In genomic region chr6:19338470-19338869, GRCm38 (mm10) we compare ENCODE assay signal across 17 mouse cellular contexts.
"Had no signal": no experiment of that assay in that cellular context is flagged by ENCODE, and none has a peak within 500 bp of the region (broad histone marks: within the 10 kb centered on the region; RNA-seq: fewer than 3 reads in every experiment).

No protein-coding gene starts in this region.

- ATAC-seq: liver, postnatal 0 days had no signal

- H3K36me3 ChIP-seq: liver, embryonic 13.5 days; liver, embryonic 15.5 days; midbrain, embryonic 10.5 days; midbrain, embryonic 12.5 days; neural tube, embryonic 12.5 days; stomach, embryonic 15.5 days had no signal

- H3K4me3 ChIP-seq: liver, embryonic 13.5 days; liver, embryonic 15.5 days; megakaryocyte, embryonic 14.5 days; midbrain, embryonic 10.5 days; midbrain, embryonic 12.5 days; neural tube, embryonic 12.5 days; stomach, embryonic 15.5 days had no signal

- DNase-seq: liver, embryonic 13.5 days; liver, postnatal 0 days; lung, postnatal 14 days; lung, postnatal 36 days; midbrain, embryonic 14.5 days; right cerebral cortex, postnatal 14 days; thymus, adult 2 months; thymus, postnatal 25 days; thymus, postnatal 4 days had no signal

- H3K9ac ChIP-seq: liver, embryonic 13.5 days; liver, embryonic 15.5 days; liver, postnatal 0 days; midbrain, embryonic 12.5 days; neural tube, embryonic 12.5 days; stomach, embryonic 15.5 days had no signal

- H3K27me3 ChIP-seq: liver, embryonic 13.5 days; liver, embryonic 15.5 days; megakaryocyte, embryonic 14.5 days; midbrain, embryonic 12.5 days; neural tube, embryonic 12.5 days; stomach, embryonic 15.5 days had no signal

- H3K9me3 ChIP-seq: liver, embryonic 13.5 days; liver, embryonic 15.5 days; midbrain, embryonic 10.5 days; midbrain, embryonic 12.5 days; neural tube, embryonic 12.5 days; stomach, embryonic 15.5 days had no signal

- H3K4me2 ChIP-seq: liver, embryonic 13.5 days; liver, embryonic 15.5 days; midbrain, embryonic 12.5 days; neural tube, embryonic 12.5 days; stomach, embryonic 15.5 days had no signal

- H3K4me1 ChIP-seq: liver, embryonic 13.5 days; liver, embryonic 15.5 days; megakaryocyte, embryonic 14.5 days; midbrain, embryonic 10.5 days; midbrain, embryonic 12.5 days; neural tube, embryonic 12.5 days; stomach, embryonic 15.5 days had no signal

- H3K27ac ChIP-seq: liver, embryonic 13.5 days; liver, embryonic 15.5 days; macrophage; midbrain, embryonic 10.5 days; midbrain, embryonic 12.5 days; neural tube, embryonic 12.5 days; stomach, embryonic 15.5 days; stomach, postnatal 0 days had no signal
